Mouse (Mus musculus) MEL-GATA-1-ER (cell line): ENCODE measurements around the gene Zfp948.

Source experiments
- DNase-seq: peaks from one replicate; pipeline ENCODE4 v3.0.0-alpha.2; 2012; ENCODE audit warnings: low read depth; ENCODE audit errors: extremely low read depth

The Zfp948 gene

DNA sequence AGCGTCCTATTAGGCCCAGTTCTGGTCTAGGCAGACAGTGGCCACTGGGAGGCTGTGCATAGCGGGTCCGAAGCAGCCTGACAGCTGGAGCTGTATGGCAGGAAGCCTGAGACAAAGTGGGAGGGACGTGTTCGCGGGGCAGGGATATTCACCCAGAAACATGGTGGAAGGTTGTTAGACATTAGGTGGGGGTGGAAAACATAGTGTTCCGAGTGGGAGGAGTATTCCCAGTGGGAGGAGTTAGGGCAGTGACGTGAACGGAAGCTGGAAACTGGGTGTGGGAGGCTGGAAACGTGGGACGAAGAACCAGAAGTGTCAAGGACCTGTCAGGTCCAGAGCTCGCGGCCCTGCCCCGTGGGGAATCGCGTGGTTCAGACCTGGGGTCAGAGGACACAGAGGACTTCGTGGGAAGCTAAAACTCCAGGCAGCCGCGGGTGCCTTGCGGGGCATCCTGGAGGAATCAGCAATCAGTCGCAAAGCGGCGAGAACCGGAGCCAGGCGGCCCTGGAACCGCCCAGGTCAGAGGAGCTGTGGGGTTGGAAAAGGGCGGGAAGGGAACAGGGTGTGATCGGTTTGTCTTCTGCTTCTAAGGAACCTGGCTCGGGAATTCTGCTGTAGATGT lies at the start of gene Zfp948:
Gene Zfp948, plus strand, starts transcription at position 281 of the 622 bp plus-strand sequence.
- DNase-seq: peak; percentile 44

GRCm38 (mm10) chr17:21517130-21517671 lies 49.6 kb upstream of the Zfp948 start:
- DNase-seq: peak; percentile 50

DNA sequence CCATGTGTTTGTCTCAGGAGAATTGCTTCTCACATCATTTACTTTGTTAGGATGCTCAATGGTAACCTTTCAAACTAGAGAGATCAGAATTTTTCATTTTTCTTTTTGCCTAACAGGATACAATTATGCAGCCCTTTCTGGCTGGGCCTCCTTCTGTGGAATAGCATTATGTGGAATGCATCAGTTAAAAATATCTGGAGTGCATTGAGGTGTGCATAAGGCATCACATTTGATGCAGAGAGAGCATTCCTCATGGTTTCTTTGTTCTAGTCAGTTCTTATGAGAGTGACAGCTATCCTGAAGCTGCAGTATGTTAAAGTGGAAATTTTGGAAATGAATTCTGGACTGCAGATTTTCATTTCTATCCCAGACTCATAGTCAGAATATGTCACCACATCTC lies 40.5 kb upstream of the Zfp948 start:
- no peak for DNase-seq

GRCm38 (mm10) chr17:21530645-21531330 lies 36.0 kb upstream of the Zfp948 start:
- no peak for DNase-seq

DNA sequence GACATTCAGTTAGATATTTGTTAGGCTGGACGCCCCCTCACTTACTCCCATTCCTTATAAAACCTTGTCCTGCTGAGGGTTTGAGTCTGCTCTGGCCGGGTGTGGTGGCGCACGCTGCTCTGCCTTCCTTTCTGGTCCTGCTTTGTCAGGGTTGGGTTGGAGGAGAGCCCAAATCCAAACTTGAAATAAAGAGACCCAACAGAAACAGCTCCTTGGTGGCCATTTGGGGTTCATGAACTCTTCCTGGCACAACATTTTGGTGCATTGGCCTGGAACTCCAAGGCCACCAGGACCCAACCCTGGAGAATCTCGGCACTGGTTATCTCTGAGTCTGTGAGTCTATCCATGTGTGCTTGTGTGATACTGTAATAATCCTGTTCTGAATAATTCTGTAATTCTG lies 35.2 kb upstream of the Zfp948 start:
- no peak for DNase-seq

GRCm38 (mm10) chr17:21532101-21532951 lies 34.5 kb upstream of the Zfp948 start:
- DNase-seq: peak; percentile 74

- DNase-seq: no peak
Observed at GRCm38 (mm10) chr17:21533961-21534360, 32.8 kb upstream of the Zfp948 start.

DNA sequence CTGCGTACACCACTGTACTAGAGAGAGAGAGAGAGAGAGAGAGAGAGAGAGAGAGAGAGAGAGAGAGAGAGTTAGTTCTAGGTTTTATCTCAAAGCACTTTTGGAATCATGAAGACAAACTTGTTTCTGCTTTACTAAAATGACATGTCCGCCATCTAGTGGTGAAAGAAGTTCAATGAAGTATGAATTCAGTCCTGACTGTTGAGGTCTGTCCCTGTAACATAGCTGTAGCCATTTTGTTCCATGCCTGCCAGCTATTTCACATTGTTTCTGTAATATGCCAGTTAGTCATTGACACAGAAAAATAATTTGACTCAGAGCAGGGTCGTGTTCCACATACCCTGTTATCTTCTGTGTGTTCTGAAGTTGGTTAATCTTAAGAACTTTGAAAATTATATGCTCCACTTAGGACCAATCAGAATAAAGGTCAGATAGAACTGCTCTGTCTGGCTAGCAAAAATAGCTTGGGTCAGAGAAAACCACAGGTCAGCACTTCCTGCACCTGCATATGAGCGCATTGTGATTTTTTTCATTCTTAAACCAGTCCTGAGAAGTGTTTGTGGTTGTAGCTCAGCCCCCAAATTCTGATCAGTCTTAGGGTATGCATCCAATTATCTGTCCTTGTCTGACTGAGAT lies 32.2 kb upstream of the Zfp948 start:
- DNase-seq: peak; percentile 92

DNA sequence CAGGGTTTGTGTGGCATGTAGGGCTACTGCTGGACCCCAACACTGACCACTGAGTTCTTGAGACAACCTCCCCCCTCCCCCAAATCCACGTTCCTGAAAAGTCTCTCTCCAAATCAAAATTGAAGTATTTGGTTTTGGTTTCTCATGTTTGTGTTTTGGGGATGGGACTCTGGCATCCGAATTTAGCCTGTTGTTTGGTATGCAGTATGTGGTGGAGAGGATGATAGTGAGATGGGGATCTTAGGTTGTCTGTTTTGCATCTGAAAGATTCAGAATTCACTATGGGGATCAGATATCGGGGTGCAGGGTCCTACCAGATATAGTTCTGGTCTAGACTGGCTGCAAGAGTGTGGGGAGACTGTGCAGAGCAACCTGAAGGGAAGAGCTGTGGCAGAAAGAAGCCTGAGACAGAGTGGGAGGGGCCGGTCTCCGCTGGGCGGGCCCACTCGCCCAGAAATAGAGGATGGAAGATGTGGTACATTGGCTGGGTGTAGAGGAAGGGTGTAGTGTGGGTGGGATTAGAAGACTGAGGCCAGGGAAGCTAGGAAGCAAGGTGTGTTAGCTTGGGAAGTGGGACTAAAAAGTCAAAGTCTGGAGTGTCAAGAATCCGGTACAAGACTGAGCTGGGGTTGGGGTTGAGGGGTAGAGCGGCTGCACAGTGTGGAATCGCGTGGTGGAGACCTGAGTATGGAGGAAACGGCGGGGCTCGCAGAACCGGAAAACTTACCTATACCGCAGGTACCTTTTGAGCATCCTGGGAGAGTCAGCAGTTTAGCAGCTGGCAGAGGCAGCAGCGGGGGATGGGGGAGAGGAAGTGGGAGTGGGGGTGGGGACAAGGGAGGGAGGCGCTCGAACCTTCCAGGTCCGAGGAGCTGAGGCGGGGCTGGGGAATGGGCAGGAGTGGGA lies 31.5 kb upstream of the Zfp948 start, which contains the start of gene Zfp52:
Gene Zfp52, plus strand, starts transcription at position 444 of the 906 bp plus-strand sequence.
- DNase-seq: peak; percentile 78

- peak; percentile 62 for DNase-seq
Observed at GRCm38 (mm10) chr17:21536096-21536495, 30.7 kb upstream of the Zfp948 start.

- DNase-seq: peak; percentile 14
Observed at GRCm38 (mm10) chr17:21536676-21537075, 30.1 kb upstream of the Zfp948 start.

DNA sequence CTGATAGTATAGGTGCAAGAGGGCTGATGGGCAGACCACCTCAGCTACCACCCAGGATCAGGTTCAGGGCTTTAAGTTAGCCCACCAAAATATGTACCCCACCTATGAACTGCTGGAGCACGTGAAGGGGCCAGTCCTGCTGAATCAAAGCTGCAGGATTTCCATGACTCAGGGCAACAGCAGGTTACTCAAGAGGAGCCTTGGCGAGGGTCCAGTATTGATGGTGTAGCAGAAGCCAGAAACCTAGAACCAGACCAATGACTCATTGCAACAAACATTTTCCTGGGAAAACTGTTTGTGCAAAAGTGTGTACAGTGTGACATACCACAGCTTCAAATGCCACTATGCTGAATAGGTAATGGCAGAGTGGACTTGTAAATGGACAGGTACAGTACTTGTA lies 9.0 kb upstream of the Zfp948 start:
- no peak for DNase-seq

DNA sequence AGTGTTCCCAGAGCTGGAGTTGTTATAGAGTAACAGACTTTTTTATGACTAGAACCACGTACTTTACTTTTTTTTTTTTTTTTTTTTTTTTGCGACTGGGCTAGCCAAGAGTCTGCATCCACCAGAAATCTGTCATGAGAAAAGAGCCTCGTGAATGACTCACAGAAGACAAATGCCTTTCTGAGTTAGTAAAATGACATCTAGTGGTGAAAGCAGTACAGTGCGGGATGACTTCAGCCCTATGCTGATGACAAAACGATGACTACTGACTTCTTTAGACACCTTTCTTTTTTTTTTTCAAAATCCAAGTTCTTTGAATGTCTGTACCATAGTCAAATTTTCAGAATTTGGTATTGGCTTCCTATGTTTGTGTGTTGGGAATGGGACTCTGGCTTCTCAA lies 588 bp upstream of the Zfp948 start:
- peak; percentile 67 for DNase-seq

GRCm38 (mm10) chr17:21567696-21568095 lies 888 bp downstream of the Zfp948 start:
- peak; percentile 18 for DNase-seq

GRCm38 (mm10) chr17:21579080-21579479 lies 12.3 kb downstream of the Zfp948 start:
- DNase-seq: peak; percentile 29

DNA sequence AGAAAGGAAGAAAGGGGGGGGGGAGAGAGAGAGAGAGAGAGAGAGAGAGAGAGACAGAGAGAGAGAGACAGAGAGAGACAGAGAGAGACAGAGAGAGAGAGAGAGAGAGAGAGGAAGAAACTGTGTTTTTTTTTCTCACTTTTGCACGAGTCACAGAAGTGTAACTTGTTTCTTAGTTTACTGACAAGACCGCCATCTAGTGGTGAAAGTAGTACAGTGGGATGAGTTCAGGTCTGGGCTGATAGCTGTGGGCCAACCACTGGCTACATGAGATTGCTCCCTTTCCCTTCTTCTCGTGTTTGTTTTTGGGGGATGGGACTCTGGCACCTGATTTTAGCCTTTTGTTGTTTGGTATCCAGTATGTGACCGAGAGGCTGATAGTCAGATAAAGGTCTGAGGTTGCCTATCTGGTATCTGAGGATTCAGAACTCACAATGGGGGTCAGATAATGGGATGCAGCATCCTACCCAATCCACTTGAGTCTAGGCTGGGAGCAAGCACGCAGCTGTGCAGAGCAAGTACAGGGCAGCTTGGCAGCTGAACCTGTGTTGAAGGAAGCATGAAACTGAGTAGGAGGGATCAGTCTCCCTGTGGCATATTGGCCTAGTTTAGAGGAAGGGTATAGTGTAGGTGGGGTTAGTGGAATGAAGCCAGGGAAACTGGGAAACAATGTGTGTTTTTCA lies 12.8 kb downstream of the Zfp948 start:
- peak; percentile 71 for DNase-seq

- no peak for DNase-seq
Observed at GRCm38 (mm10) chr17:21585521-21585920, 18.7 kb downstream of the Zfp948 start.

GRCm38 (mm10) chr17:21616356-21616755 lies 49.5 kb downstream of the Zfp948 start:
- no peak for DNase-seq

GRCm38 (mm10) chr17:21617352-21617751 lies 50.5 kb downstream of the Zfp948 start:
- no peak for DNase-seq

GRCm38 (mm10) chr17:21623647-21624046 lies 56.8 kb downstream of the Zfp948 start:
- DNase-seq: peak; percentile 8
